Mouse (Mus musculus) gonadal fat pad, adult 2 months (tissue): ENCODE data around the gene Ifnl3. TPM values are rescaled to one million over a fixed set of nuclear protein-coding genes. Genes with fewer than 3 reads are reported as not detected.
"Not testable (repeated sequence)": the region's sequence is repeated elsewhere in the genome, so short reads cannot be mapped to it uniquely, and the experiment has no call there.

Experiments
- DNase-seq: peaks from one replicate; pipeline ENCODE4 v3.0.0-alpha.2; 2012; ENCODE audit warnings: low read depth
- polyA plus RNA-seq: library from polyadenylated mRNA; depleted of rRNA; stranded (reverse); fragments of >200 nt; gene quantifications from 2 replicates; pipeline ENCODE4 v1.2.3, GENCODE M21; 2012; rRNA removed

Ifnl3 gene
- polyA plus RNA-seq = not detected in 2 replicates

DNA sequence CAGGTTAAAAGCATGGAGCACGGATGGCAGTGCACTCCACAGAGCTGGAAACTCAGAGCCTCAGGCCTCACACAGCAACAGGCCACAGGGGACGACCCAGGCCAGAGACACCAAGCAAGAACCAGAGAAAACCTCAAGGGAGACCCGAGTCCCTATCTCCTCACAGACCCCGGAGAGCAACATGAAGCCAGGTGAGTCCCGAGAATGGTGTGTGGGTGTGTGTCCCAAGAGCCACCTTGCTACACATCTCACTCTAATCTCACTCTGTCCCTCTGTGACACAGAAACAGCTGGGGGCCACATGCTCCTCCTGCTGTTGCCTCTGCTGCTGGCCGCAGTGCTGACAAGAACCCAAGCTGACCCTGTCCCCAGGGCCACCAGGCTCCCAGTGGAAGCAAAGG lies at the start of gene Ifnl3:
Gene Ifnl3 (plus strand): TSS at position 301 of the 400 bp plus-strand sequence.
- not testable (repeated sequence) for DNase-seq

DNA sequence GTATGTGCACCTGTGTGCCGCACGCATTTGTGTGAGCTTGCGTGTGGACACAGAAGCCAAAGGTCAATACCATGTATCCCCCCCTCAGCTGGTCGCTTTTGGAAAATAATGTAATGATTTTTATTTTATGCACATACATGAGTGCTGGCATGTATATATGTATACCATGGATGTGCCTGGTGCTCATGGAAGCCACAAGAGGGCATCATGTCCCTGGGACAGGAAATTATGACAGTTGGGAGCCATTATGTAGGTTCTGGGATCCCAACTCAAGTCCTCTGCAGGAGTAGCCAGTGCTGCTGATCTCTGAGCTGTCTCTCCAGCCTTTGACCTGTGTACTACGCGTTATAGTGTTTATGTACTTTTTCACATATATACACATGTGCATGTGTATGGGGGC lies 46.4 kb upstream of the Ifnl3 start:
- no peak for DNase-seq

DNA sequence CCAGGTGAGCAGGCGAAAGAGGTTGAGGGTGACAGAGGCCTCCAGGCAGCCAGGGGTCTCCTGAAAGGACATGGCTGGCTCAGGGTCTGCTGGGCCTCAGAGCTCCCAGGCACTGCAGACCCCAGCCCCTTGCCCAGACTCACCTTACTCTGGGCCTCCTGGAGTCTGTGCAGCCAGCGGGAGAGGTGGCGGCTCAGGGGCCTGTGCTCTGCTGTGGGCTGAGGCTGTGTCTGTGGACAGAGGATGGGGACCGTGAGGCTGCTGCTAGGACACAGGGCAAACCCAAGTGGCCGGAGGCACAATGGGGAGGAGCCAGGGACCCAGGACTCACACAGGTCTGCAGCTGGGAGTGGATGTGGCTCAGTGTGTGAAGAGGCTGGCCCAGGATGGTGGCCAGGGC lies 45.3 kb upstream of the Ifnl3 start:
- no peak for DNase-seq

DNA sequence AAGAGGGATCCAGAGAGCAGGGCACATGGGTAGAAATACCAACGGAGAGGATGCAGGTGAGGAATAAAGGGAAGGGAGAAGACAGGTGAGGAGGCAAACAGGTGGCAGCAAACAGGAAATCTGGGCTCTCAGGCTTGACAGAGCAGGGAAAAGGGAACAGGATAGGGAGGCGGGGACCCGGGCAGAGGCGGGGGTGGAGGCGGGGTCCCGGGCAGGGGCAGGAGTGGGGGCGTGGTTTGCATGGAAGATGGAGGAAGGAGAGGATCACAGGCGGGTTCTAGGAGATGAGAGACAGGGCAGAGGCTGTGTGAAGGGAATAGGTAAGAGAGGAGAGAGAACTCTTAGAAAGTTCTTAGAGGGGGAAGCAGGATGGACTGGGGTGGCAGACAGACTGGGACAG lies 43.8 kb upstream of the Ifnl3 start:
- no peak for DNase-seq

DNA sequence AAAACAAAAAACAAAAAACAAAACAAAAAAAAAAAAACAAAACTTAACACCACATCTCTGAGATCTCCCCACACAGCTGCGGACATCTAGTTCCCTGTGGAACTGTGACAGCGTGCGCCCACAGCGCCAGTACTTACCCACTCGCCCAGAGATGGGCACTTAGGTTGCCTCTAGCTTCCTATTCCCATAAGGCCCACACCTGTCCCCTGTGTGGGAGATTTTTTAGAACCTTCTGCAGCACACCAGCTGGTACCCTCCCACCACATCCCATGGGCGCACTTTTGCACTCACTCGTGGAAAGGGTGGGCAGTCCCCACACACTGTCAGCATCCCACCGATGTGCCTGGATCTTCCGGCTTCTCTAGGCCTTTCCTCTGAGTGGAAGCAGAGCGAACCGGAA lies 39.8 kb upstream of the Ifnl3 start:
- no peak for DNase-seq

DNA sequence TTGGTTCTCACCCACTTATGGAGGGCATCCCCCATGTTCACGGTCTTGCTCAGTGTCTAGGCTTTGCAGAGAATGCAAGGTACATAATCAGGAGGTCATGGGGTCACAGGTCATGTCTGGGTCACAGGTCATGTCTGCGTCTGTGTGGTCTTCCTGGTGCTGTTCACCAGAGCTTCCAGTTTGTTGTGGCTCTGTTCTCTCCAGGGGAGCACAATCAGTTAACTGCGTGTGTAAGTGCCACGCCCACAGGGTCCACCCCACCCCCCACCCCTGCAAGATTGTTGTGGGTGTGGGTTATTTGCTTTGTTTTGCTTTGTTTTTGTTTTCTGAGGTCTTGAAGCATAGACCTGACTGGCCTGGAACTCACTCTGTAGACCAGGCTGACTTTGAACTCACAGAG lies 38.4 kb upstream of the Ifnl3 start:
- DNase-seq = no peak

DNA sequence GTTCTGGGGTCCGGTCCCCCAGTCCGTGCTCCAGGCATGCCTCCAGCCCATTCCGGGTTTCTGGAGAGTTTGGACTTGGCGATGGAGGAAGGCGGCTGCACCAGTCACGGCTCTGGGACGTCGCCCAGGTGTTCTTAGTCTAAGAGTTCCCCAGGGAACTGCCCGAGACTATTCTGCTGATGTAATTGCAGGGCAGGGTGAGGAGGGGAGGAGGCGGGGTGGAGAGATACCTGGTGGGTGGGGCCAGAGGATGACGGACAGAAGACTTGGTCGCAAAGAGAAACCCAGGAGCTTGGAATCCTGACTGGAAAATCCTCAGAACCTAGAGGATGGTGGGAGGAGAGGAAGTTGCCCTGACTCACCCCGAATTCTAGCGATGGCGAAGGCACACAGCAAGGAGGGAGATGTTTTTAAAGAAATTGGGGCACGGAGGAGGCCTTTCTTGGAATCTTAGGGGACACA lies 34.6 kb upstream of the Ifnl3 start:
- no peak for DNase-seq

DNA sequence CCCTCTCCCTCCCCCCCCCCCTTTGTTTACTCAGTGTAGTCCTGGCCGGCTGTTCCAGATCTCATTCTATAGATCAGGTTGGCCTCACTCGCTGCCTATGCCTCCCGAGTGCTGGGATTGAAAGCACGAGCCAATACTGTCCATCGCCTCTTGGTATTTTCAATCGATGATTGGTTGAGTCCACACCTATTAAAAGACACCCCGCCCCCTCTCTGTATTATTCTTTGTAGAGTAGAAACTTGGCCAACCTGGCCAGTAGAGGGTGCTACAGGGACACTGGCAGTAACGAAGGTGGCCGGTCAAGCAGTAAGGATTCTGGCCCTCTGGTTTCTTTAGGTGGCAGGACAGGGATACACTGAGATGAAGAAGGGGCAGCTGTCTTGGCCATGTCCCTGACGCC lies 32.2 kb upstream of the Ifnl3 start:
- peak; percentile 47 for DNase-seq

DNA sequence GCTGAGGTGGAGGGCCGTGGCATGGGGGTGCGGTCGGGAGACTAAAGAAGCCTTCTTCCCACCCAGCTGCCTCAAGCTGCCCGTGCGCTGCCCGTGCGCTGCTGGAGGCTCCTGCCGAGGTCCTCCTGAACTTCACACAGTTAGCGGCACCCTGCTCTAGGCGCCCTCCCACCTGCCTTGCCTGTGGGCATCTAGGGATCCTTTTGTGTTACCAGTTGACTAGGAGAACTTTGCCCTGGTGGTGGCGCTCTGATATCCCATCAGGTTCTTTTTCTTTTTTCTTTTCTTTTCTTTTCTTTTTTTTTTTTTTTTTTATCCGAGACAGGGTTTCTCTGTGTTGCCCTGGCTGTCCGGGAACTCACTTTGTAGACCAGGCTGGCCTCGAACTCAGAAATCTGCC lies 31.7 kb upstream of the Ifnl3 start:
- DNase-seq = no peak

DNA sequence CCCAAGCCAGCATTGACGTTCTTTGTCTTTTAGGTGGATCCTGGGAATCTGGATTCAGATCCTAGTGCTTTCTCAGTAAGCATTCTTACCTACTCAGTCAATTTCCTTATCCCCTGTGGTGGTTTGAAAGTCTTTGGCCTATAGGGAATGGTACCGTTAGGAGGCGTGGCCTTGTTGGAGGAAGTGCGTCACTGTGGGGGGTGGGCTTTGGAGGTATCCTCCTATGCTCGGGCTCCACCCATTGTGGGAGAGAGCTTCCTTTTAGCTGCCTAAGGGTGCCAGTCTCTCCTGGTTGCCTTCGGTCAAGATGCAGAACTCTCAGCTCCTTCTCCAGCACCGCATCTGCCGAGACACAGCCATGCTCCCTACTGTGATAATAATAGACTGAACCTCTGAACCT lies 30.3 kb upstream of the Ifnl3 start:
- no peak for DNase-seq

DNA sequence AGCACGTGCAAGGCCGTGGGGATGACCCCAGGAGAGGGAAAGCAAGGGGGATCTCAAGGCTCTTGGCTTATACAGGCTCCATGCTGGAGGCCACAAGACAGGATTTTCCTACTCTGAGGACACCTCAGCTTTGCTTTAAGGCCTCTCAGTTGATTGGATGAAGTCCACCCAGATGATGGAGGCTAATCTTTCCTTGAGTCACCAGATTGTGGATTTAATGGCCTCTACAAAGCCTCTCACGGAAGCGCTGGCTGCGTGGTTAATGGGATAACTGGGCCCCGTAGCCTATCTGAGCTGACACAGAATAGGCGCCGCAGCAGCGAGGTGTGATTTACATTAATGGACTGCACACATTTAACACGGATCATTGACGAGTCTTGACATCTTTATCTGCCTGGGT lies 27.2 kb upstream of the Ifnl3 start:
- DNase-seq = no peak

DNA sequence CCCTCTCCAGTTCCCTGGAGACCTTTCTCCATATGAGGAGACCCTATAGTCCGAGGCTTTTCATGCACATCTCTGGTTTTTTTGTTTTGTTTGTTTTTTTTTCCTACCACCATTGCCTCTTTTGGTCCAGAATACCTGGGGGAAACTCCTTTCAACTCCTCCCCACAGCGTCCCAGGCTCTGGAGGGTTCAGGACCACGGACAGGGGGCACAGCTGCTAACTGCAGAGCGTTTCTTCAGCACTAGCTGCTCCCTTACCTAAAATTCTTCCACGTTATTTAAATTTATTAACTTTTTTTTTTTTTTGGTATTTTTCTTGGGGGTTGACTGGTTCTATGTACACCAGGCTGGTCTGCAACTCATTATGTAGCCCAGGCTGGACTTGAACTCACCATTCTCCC lies 17.1 kb upstream of the Ifnl3 start:
- no peak for DNase-seq

DNA sequence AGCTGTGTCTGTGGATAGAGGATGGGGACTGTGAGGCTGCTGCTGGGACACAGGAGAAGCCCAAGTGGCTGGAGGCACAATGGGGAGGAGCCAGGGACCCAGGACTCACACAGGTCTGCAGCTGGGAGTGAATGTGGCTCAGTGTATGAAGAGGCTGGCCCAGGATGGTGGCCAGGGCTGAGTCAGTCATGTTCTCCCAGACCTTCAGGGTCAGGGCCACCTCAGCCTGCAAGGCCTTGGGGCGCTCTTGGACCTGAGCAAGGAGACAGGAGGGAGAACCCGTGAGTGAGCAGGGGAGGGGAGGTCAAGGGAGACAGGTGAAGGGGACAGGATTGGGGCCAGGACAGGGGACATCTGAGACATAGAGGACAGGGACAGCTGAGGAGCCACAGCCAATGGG lies 13.5 kb upstream of the Ifnl3 start:
- DNase-seq = not testable (repeated sequence)

DNA sequence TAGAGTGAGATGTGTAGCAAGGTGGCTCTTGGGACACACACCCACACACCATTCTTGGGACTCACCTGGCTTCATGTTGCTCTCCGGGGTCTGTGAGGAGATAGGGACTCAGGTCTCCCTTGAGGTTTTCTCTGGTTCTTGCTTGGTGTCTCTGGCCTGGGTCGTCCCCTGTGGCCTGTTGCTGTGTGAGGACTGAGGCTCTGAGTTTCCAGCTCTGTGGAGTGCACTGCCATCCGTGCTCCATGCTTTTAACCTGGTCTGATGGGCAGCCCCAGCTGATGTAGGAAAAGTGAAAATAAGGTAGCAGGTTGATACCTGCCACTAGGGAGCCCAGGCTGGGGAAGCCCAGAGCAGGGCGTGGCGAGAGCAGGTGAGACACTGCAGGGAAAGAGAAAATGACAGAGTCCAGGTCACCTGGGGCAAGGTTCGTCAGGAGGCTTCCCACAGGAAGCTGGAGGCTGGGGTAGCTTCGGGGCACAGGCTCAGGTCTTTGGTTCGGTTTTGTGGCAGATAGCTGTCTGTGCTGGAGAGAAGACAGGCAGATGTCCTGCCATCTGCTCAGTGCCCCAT lies 12.1 kb upstream of the Ifnl3 start, which contains the start of gene Ifnl2:
Gene Ifnl2 (minus strand): TSS at position 51 of the 570 bp plus-strand sequence.
- not testable (repeated sequence) for DNase-seq

DNA sequence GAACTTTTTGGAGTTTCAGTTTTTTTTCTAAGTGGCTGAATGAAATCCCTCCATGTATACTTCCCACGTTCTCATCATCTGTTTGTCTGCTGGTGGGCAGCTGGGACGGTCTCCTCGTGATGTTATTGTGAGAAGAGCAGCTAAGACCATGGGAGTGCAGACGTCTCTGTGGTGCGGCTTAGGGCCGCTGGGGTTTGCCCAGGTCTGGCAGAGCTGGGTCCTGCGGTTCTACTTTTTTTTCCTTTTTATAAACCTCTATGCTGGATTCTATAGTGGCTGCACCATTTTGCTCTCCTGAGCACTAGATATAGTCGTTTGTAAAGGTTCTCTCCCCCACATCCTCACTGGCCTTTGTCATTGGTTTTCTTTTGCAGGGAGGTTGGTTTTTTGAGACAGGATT lies 11.2 kb upstream of the Ifnl3 start:
- no peak for DNase-seq

DNA sequence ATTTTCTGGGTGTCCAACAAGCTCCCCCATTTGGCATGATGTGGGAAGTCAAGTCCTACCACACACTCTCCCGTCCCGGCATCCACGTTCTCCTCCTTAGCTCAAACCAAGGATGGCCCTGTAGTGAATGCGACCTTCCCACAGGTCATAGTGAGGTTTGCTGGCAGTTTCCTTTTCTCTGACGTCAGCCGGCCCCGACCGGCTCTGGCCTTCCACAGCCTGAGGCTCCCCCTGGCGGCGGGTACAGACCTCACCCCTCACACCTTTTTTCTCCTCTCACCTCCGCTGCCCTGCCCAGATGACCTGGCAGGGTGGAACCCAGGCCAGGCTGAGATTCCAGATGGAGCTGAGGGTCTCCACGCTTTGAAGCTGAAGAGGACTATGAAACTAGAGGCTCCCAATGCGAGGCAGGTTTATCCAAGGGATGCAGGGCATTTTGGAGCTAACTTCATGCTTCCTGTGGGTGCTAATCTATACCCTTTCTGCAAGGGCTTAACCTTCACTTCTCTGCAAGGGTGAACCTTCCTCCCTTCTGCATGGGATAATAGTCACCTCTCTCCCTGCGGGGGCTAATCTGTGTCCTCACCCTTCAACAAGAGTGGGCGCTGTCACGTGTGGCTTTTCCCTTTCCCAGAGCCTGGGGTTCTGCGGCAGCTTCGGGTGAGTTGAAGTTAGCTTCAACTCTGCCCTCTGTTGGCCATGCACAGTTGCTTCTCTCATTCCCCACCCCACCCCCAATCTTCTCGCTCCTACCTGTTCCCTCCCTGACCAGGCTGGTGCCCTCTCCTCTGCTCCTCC lies 5.5 kb downstream of the Ifnl3 start:
- no peak for DNase-seq

DNA sequence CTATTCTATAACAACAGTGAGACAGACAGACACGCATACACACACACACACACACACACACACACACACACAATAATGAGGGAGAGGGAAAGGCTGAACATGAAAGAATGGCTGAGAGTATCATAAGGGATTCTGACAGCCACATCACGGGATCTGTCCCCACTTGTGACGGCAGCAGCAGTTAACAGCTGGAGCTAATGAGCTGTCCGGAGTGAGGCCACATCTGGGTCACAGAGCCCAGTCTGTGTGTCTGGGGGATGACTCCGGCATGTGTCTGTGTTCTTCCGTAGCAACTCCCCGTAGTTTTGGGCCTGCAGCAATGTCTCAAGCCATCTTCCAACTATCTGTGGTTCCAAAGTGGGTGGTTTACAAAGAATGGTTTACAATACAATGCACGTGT lies 9.4 kb downstream of the Ifnl3 start:
- DNase-seq = no peak

DNA sequence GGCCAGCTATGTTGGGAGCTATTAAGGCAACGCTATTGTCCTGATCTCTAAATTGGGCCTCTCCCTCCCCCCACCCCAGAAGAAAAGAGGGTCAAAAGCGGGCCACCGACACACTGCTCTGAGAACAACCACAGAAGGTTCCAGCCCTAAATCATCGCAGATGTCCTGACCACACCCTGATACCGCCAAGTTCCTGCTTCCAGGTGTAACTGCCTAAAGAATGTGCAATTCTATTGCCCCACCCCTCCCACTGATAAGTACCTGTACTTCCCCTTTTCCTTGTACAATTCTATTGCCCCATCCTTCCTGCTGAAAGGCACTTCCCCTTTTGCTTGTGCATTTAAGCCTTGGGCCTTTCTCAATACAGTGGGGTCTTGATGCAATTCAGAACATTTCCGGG lies 16.2 kb downstream of the Ifnl3 start:
- DNase-seq = not testable (repeated sequence)

DNA sequence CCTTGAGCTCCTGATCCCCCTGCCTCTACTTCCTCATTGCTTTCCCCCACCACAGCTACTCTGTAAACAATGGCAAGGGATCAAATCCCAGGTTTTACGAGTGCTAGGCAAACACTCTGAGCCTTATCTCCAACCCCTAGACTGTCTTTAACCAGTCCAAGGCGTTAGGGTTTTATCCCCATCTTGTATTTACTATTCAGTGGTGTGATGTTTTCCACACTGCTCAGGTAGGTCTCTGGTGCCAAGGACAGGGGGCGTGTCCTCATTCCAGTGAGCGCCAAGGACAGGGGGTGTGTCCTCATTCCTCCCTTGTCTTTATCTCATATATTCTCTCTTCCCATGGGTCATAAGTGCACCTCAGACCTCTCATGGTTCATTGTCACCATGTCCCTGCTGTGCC lies 17.9 kb downstream of the Ifnl3 start, which contains the start of gene Sycn:
Gene Sycn (plus strand): TSS at position 360 of the 400 bp plus-strand sequence.
- DNase-seq = no peak

DNA sequence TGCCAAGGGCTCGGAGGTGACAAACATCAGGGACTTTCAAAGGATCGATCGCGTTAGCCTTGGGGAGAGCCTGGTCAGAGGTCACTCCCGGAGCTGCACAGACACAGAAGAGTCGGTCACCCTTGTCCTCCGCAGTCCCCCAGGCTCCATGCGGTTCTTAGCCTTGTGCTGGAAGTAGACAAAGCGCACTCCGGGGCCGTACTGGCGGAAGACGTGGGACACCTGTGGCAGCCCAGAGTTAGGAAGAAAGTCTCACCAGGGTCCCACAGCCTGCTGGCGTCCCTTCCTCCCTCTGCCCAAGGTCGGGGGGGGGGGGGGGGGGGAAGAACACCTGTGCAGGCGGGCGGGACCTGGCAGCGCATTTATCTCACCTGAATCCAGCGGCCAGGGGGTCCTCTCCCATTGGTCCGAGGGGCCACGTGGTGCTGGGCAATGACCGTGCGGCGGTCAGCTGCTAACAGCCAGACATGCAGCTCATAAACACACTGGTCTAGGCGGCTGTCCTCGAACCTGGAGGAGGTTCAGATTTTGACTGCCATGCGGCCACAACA lies 21.5 kb downstream of the Ifnl3 start:
- no peak for DNase-seq

DNA sequence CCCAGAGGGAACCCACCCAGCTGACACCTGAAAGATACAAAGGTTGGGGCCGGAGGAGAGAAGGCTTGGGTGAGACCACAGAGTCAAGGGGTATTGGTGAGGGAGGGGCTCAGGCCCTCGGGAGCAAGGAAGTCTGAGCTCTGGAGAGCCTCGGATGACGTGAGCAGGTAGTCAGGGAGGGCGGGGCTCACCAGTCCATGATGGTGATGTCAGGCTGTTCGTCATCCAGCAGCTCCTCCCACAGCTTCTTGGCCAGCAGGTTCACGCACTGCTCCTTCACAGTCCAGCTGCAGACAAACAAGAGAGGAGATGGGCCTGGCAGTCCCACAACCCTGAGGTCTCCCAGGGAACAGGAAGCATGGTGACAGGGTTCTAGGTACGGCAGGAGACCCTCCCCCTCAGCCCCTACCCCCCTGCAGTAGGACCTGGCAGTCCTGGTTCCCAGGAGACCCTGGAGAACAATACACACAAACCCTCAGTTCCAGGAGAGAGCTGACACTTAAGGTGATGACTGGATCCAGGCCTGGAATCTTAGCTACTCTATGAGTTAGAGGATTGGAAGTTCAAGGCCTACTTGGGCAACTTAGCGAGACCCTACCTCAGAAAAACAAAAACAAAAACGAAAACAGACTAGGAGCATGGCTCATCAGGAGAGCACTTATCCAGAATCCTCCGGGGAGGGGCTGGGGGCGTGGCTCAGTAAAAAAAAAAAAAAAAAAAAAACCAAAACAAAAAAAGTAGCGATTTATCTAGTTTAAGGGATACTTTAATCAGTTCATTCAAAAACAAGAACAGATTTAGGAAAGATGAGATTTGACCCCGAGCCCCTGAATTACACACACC lies 22.6 kb downstream of the Ifnl3 start:
- DNase-seq = no peak

DNA sequence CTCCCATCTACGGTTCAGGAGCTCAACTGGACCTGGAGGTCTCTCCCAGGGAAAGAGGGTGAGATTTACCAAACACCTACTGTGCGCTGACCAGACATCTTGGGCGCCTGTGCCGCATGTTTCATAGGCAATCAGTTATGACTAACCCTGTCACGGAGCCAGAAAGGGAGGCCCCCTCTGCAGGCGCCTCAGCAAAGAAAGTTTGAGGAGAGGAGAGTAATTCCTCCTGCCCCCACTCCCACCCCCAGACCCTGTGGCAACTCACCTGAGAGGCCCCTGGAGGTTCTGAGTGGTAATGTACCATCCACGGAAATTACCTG lies 23.2 kb downstream of the Ifnl3 start:
- no peak for DNase-seq
